Mouse (Mus musculus): ENCODE data around the gene Alpk1.

The Alpk1 gene

GRCm38 (mm10) chr3:127627956-127628310 is 152.4 kb downstream of the Alpk1 start:
- no peak for DNase-seq

- DNase-seq = no peak
These were observed 153.0 kb downstream of the Alpk1 start for GRCm38 (mm10) chr3:127627151-127627955.

- DNase-seq = no peak
These were observed 153.8 kb downstream of the Alpk1 start for GRCm38 (mm10) chr3:127626524-127626923.

- DNase-seq = peak; percentile 48
These were observed 154.5 kb downstream of the Alpk1 start for GRCm38 (mm10) chr3:127625701-127626399.

- DNase-seq = peak; percentile 70
These were observed 155.0 kb downstream of the Alpk1 start for GRCm38 (mm10) chr3:127625296-127625695.

Data from liver (tissue).